Mouse (Mus musculus): ENCODE results near the gene Abhd8.
A peak's percentile ranks its signal among the peaks of the same experiment; 100 is the strongest.

The Abhd8 gene

GRCm38 (mm10) chr8:71478943-71479342 is 15.5 kb upstream of the Abhd8 start:
- DNase-seq (ENCODE audit: low read depth, low spot score) = no peak

DNA sequence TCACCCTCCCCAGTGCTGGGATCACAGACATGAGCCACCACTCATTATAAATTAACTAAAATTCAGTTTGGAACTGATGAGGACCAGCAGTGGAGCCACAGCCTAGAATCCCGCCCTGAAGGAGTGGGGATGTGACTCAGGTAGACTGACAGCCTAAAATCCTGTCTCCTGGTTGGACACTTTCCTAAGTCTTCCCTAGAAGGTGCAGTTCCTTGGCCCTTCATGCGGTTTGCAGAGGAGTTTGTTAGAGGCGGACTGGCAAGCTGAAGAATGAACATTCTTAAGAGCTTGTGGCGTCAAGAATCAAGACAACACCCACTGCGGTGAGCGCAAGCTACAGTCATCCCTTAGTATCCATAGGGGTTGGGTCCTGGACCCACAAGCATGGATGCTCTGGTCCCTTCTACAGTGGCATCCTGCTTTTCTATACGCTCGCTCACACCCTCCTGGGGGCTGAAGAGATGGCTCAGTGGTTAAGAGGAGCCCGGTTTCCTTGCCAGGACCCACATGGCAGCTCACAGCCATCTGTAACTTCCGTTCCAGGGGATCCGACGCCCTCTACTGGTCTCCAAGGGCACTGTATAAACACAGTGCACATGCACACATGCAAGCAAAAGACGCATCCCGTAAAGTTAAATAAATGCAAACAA is 13.9 kb upstream of the Abhd8 start:
- DNase-seq (ENCODE audit: low read depth, low spot score) = peak; percentile 85

- peak; percentile 89 for DNase-seq (ENCODE audit: low read depth, low spot score)
Observed at GRCm38 (mm10) chr8:71476099-71476940, 12.9 kb upstream of the Abhd8 start.

- no peak for DNase-seq (ENCODE audit: low read depth, low spot score)
Observed at GRCm38 (mm10) chr8:71475702-71476075, 12.2 kb upstream of the Abhd8 start.

DNA sequence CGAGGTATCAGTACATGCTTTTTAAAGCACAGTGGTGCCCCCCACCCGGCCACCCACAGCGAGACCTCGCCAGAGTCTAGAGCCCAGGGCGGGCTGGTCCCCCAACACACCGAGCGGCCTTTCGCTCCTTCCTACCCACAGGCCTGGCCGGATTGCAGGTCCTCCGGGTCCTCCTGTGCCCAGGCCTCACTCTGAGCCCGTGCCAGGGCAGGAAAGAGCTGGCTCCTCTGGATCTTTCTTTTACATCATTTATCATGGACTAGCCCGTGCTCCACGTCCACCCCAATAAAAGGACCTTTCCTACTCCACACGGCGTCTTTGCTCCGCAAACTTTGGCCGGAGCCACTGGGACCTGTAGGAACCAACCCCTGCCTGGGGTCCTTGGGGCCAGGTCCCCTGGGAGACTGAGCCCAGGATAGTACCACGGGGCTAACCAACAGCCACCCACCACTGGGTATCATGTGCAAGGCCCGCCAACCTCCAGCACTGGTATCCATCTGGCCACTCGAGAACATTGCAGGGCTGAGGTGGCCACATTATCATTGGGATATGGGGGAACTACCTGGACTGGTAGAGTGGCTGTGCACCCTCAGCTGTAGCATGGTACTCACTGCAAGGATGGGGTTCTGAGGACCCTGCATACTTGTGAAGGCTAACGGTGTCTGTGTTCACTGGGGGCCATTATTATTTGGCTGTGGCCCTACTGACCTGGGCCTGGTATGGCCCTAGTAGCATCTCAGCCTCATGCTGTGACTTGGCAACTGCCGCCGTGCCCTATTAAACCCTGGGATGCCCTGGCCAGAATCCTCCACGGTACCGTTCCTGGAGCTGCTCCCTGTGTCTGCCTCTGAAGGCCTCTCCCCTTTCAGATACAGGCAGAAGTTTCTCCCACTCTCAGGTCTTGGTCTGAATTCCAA is 11.6 kb upstream of the Abhd8 start:
- no peak for DNase-seq (ENCODE audit: low read depth, low spot score)

- no peak for DNase-seq (ENCODE audit: low read depth, low spot score)
Observed at GRCm38 (mm10) chr8:71474344-71474743, 10.9 kb upstream of the Abhd8 start.

DNA sequence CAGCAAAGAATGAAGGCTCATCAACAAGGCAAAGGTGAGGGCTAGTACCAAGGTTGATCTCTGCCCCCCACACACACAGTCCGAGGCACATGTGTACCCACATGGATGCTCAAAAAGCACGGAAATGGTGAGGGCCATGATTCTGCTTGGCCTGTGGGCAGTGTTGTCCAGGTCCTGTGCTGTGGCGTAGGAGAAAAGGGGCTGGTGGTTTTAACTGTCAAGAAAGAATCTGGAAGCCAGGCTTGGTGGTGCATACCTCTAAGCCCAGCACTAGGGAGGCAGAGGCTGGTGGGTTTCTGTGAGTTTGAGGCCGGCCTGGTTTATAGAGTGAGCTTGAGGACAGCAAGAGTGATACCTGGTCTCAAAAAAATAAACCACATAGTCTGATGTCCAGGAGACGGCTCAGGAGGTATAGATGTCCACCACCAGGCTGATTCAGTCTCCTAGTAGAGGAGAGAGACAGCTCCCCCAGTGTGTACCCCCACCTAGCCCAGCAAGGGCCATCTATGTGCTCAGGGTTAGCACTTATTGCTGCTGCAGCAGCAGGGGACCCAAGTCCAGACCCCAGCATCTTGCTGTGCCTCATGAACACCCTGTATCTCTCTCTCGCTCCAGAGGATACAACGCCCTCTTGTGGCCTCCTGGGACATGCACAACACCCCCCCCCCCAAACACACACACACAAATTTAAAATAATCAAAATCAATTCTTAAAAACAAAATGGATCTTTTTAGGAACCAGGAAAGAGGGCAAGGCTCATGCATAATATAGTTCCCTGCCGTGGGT is 9.3 kb upstream of the Abhd8 start:
- no peak for DNase-seq (ENCODE audit: low read depth, low spot score)

DNA sequence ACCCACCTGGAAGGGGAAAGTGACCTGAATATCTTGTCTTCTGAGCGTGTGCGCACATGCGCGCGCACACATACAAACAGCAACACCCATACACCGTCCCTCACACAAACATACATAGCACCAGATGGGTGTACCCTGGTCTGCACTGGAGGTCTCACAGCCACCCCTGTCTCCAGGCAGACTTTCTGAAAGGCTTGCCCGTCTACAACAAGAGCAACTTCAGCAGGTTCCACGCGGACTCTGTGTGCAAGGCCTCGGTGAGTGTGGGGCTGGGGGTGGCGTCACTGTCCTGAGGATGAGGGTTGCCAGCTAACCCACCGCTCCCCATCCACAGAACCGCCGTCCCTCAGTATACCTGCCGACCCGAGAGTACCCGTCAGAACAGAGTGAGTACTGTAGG is 8.4 kb upstream of the Abhd8 start:
- no peak for DNase-seq (ENCODE audit: low read depth, low spot score)

- no peak for DNase-seq (ENCODE audit: low read depth, low spot score)
Observed at GRCm38 (mm10) chr8:71470913-71471255, 7.4 kb upstream of the Abhd8 start.

- DNase-seq (ENCODE audit: low read depth, low spot score) = no peak
Observed at GRCm38 (mm10) chr8:71470146-71470912, 6.9 kb upstream of the Abhd8 start.

DNA sequence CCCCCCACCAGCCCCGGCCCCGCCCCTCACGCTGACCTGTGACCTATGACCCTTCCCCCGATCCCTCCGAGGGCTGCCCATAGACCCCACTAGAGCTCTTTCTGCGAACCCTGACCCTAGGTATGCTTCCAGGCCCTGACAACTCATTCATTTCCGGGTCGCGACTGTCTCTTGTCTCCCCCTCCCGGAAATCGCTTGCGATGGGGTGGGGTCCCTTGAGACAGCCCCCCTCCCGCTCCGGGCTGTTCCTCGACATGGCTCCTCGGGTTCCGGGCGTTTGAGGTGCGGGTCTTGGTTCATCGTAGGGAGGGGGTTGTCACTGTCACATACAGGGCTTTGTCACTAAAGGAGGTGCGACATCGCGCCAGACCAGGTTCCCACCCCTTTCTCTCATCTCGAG is 6.0 kb upstream of the Abhd8 start:
- DNase-seq (ENCODE audit: low read depth, low spot score) = peak; percentile 71

DNA sequence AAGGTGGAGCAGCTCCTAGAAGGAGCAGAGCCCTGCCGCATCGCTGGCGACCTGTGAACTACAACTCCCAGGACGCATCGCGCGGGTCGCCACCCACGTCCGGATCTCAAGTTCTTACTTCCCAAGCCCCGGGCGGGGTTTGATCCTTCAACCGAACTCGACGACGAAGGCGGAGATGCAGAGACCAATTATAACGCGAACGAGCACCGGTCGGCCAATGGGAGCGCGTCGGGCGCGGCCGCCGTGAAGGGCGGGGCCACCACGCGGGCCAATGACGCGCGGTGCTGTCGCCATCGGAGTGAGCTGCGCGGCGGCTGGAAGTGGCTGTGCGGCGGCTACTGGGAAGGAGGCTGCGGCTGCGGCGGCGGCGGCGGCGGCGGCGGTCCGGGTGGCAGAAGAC is 5.5 kb upstream of the Abhd8 start, which contains the start of gene Dda1:
Gene Dda1, plus strand, starts transcription at position 284 of the 400 bp plus-strand sequence.
- peak; percentile 100 for DNase-seq (ENCODE audit: low read depth, low spot score)

GRCm38 (mm10) chr8:71468001-71468400 is 4.5 kb upstream of the Abhd8 start:
- DNase-seq (ENCODE audit: low read depth, low spot score) = no peak

DNA sequence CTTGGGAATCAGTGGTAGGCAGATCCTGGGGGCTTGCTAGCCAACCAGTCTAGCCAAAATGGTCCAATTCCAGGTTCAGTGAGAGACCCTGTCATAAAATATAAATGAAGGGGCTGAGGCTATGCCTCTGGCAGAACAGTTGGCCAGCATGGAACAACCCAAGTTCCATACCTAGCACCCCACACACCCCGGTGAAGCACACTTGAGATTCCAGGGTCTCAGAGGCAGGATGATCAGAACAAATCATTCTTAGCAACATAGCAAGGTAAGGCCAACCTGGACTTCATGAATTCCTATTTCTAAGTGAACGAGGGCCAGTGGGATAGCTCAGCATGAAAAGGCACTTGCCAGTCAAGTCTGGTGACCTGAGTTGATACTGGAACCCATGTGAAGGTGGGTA is 3.7 kb upstream of the Abhd8 start:
- no peak for DNase-seq (ENCODE audit: low read depth, low spot score)

GRCm38 (mm10) chr8:71466198-71466597 is 2.7 kb upstream of the Abhd8 start:
- DNase-seq (ENCODE audit: low read depth, low spot score) = no peak

- no peak for DNase-seq (ENCODE audit: low read depth, low spot score)
Observed at GRCm38 (mm10) chr8:71465733-71466132, 2.3 kb upstream of the Abhd8 start.

DNA sequence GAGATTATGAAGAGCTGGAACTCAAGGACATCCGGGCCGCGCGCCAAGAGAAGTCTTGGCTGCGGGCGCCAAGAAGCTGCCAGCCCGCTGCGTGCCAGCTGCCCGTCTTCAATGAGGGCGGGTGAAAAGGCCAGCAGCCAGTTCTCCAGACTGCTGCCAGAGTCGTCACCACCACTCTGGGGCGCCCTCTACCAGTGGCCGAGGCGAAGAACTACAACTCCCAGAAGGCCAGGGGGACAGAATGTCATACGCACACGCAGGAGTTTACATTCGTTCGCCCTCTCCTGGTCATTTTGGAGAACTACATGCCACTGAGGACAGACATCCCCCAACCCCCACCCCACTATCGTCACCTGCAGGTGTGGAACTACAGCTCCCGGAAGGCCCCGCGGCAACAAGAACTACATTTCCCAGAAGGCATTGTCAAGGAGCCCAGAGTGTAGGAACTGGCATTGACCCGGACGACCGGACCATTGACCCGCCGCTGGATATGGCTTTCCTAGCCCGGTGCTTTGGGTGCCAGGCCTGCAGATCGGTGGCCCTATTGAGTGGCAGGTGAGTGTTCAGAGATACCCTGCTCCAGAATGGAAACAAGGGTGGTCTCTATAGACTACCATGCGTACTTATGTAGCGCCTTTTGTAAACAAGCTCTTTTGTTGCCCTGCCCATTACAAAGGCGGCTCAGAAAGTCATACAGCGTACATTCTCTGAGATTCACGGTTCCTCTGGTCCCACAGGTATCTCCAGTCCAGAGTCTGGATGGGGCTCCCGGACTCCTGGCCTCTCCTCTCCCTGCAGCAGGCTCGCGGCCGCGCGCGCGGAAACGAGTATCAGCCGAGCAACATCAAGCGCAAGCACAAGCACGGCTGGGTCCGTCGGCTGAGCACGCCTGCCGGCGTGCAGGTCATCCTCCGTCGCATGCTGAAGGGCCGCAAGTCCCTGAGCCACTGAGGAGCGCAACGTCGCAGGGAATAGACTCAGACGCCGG is 1.4 kb upstream of the Abhd8 start, which contains the start of gene Mrpl34:
Gene Mrpl34, plus strand, starts transcription at position 447 of the 988 bp plus-strand sequence.
- DNase-seq (ENCODE audit: low read depth, low spot score) = peak; percentile 99

- no peak for DNase-seq (ENCODE audit: low read depth, low spot score)
Observed at GRCm38 (mm10) chr8:71462786-71463185, 669 bp downstream of the Abhd8 start.

GRCm38 (mm10) chr8:71462191-71462590 is 1.3 kb downstream of the Abhd8 start:
- DNase-seq (ENCODE audit: low read depth, low spot score) = no peak
